Mouse (Mus musculus) kidney, adult 2 months (tissue): ENCODE data around the gene Vps53.

ENCODE experiments used
- CTCF ChIP-seq: fragments of 200-500 bp; conservative IDR thresholded peaks from 2 replicates; pipeline ENCODE4 v1.5.1; 2011; ENCODE audit warnings: low read depth, mild to moderate bottlenecking, control low read depth, low read length, moderate library complexity, mixed read lengths; ENCODE audit not compliant: insufficient read depth, insufficient read length
- POLR2A ChIP-seq: fragments of 200-500 bp; IDR thresholded peaks from one replicate; pipeline ENCODE4 v1.6.1; 2011; ENCODE audit warnings: low read depth, low read length, control low read depth

DNA sequence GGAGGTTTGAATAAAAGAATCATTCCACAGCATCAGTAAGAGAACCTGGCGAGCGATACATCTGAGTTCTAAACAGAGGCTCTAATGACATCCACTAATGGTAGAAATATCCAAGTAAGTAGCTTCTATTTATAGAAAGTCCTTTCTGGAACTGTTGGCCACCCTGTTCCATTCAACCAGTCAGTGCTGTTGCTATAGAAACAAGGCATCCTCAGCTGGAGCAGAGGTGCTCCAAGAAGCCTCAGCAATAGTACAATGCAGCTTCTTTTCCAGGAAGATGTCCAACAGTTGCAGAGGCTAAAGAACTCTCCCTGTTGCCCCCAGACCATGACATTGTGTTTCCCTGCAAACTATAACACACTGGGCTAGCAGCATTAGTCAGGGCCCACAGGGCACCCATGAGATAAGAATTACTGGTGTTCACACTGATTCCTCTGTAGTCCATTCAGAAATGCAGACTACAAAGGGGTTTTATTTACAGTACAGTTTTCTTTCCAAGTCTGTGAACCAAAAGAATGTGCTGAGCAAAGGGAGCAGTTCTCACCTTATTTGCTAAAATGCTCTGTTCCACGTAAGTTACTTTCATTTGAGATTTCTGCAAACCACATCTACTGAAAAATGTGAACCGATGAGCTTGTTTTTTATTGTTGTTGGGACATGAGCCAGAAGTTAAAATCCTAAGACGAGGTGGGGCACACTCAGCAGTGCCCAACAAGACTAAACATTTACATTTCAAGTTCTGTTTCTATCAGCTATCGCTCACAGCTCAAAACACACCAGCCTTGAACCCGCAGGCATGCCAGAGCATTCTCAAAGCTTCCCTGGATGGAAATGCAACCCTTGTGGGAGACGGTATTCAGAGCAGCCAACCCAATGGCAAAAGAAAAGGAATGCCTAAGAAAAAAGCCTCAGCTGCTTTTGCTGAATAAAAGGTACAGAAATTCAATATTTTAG, 31.1 kb downstream of the Vps53 start:
- TF ChIP-seq POLR2A: no peak
- no peak for TF ChIP-seq CTCF
